Mouse (Mus musculus): ENCODE data around the gene Tmem251. TPM values are rescaled to one million over a fixed set of nuclear protein-coding genes. Genes with fewer than 3 reads are reported as not detected.

The Tmem251 gene
- total RNA-seq, 1 experiment = 4.0 TPM

GRCm38 (mm10) chr12:102787927-102788326 lies 44.4 kb downstream of the Tmem251 start:
- H3K4me3 ChIP-seq (ENCODE audit: insufficient read depth in 1 of 2, low read depth in 1 of 2, low read length in 2 of 2, poor library complexity in 1 of 2, severe bottlenecking in 1 of 2) = no peak overlapping the region
- no peak for DNase-seq (ENCODE audit: low read depth, low spot score)
- peaks cover 0 to 6% of the 10 kb centered on the region in 2 experiments; a peak in 1 of 4 replicates for H3K4me1 ChIP-seq (ENCODE audit: control insufficient read depth in 2 of 2, insufficient read depth in 2 of 2, low read length in 2 of 2, poor library complexity in 1 of 2)
- no peak overlapping the region for H3K9ac ChIP-seq (ENCODE audit: insufficient read depth, low read depth, low read length, poor library complexity, severe bottlenecking)
- H3K9me3 ChIP-seq (ENCODE audit: control insufficient read depth, insufficient read depth, low read depth, low read length) = no peaks in the 10 kb centered on the region
- no peak overlapping the region for H3K27ac ChIP-seq (ENCODE audit: insufficient read depth, low read depth, low read length, poor library complexity, severe bottlenecking)
- H3K36me3 ChIP-seq (ENCODE audit: control insufficient read depth, insufficient read depth, low read length, poor library complexity, severe bottlenecking) = peaks cover 24% of the 10 kb centered on the region
- in situ Hi-C loops (cut with MboI; ENCODE audit: low sequenced_read_pairs in 2 of 2, unreplicated experiment in 2 of 2) = no loop called here
- TF ChIP-seq HCFC1 (IDR thresholded peaks at IDR 0.05; ENCODE audit: borderline replicate concordance, insufficient read depth, low read length) = no peak

Other genes starting within 250 kb of the Tmem251 start
- gene Chga, start 188.8 kb upstream of the Tmem251 start, total RNA-seq (2012; rRNA removed) = 11.9 and 26.5 TPM in 2 replicates
- 33.1 and 40.6 TPM in 2 replicates for gene Itpk1, start 38.8 kb upstream of the Tmem251 start, total RNA-seq (2012; rRNA removed)
- 4.0 and 8.8 TPM in 2 replicates for gene Moap1, start 101 bp upstream of the Tmem251 start, total RNA-seq (2012; rRNA removed)
- gene Gm28051, start 14.0 kb downstream of the Tmem251 start, total RNA-seq (2012; rRNA removed) = not detected in 2 replicates
- gene Gon7, start 14.0 kb downstream of the Tmem251 start, total RNA-seq (2012; rRNA removed) = 31.8 and 34.2 TPM in 2 replicates
- gene Ubr7, start 14.2 kb downstream of the Tmem251 start, total RNA-seq (2012; rRNA removed) = 74.6 and 87.5 TPM in 2 replicates
- 8.7 and 10.1 TPM in 2 replicates for gene Gm20604, start 14.9 kb downstream of the Tmem251 start, total RNA-seq (2012; rRNA removed)
- gene Btbd7, start 134.7 kb downstream of the Tmem251 start, total RNA-seq (2012; rRNA removed) = 17.6 and 17.7 TPM in 2 replicates
- gene Cox8c, start 155.6 kb downstream of the Tmem251 start, total RNA-seq (2012; rRNA removed) = 0.80 TPM in 1 of 2 replicates, not detected in the other
- gene Unc79, start 205.1 kb downstream of the Tmem251 start, total RNA-seq (2012; rRNA removed) = 0.36 and 0.58 TPM in 2 replicates